Mouse (Mus musculus) midbrain, postnatal 0 days (tissue): ENCODE data around the gene Sap25. TPM values are rescaled to one million over a fixed set of nuclear protein-coding genes. Genes with fewer than 3 reads are reported as not detected.

Experiments
- ATAC-seq: fragments of 200-750 bp; cut with Nextera tagmentation; 2 replicates; pipeline ENCODE4 v1.8.0; 2017; ENCODE audit warnings: moderate number of reproducible peaks, mild to moderate bottlenecking, moderate TSS enrichment, moderate library complexity; ENCODE audit not compliant: low FRiP score
- DNase-seq: peaks from one replicate; pipeline ENCODE4 v3.0.0-alpha.2; 2015; ENCODE audit warnings: low spot score
- H3K27ac ChIP-seq: fragments of 300-500 bp; sonication (generic); 2 replicates; pipeline ENCODE4 v1.5.1; 2014; ENCODE audit warnings: low read depth, mild to moderate bottlenecking, low read length, mixed read lengths
- H3K27me3 ChIP-seq: fragments of 300-500 bp; sonication (generic); 2 replicates; pipeline ENCODE4 v1.6.1; 2014; ENCODE audit warnings: low read length, control low read depth, mixed read lengths; ENCODE audit not compliant: insufficient read depth
- H3K36me3 ChIP-seq: fragments of 300-500 bp; sonication (generic); 2 replicates; pipeline ENCODE4 v1.6.1; 2014; ENCODE audit warnings: low read length, control low read depth, mixed read lengths; ENCODE audit not compliant: insufficient read depth
- H3K4me1 ChIP-seq: fragments of 300-500 bp; sonication (generic); 2 replicates; pipeline ENCODE4 v1.6.1; 2014; ENCODE audit warnings: mild to moderate bottlenecking, control low read depth, antibody characterized with exemption, low read length, mixed read lengths; ENCODE audit not compliant: insufficient read depth
- H3K4me2 ChIP-seq: fragments of 300-500 bp; sonication (generic); 2 replicates; pipeline ENCODE4 v1.6.1; 2014; ENCODE audit warnings: low read depth, mild to moderate bottlenecking, low read length, mixed read lengths; ENCODE audit not compliant: poor library complexity, severe bottlenecking
- H3K4me3 ChIP-seq: fragments of 300-500 bp; sonication (generic); 2 replicates; pipeline ENCODE4 v1.5.1; 2014; ENCODE audit warnings: low read depth, mild to moderate bottlenecking, low read length, moderate library complexity
- H3K9ac ChIP-seq: fragments of 300-500 bp; sonication (generic); replicated peaks from 2 replicates; pipeline ENCODE4 v1.6.1; 2014; ENCODE audit warnings: mild to moderate bottlenecking, low read length, moderate library complexity, mixed read lengths; ENCODE audit not compliant: poor library complexity, severe bottlenecking
- H3K9me3 ChIP-seq: fragments of 300-500 bp; sonication (generic); 2 replicates; pipeline ENCODE4 v1.6.1; 2016; ENCODE audit warnings: low read length, control low read depth
- CTCF ChIP-seq: IDR thresholded peaks from 2 replicates; pipeline ENCODE4 v1.5.1; 2016; ENCODE audit warnings: antibody characterized with exemption, mild to moderate bottlenecking
- WGBS: fragments of 180-500 bp; shearing (Covaris S2); extraction: QIAGEN DNeasy Blood & Tissue Kit; methylation state at CpG from one replicate; pipeline ENCODE4 v1.1.7; 2014; 5-methylcytosine and 5-hydroxymethylcytosine counted together
- polyA plus RNA-seq: library from polyadenylated mRNA; unstranded; fragments of >200 nt; fragmentation: Nextera tagmentation; extraction: Ambion mirVana; gene quantifications from 2 replicates; pipeline ENCODE4 v1.2.1, GENCODE M21; 2015
- total RNA-seq: library from RNA; depleted of rRNA; stranded (reverse); fragments of >200 nt; gene quantifications from 2 replicates; pipeline ENCODE4 v1.2.3, GENCODE M21; 2014

Gene Sap25
- total and polyA plus RNA-seq, 2 experiments from 2014 or later, result 3.2 to 3.3 TPM

- H3K9ac ChIP-seq, result 0 out of 2 replicates have a peak overlapping the region, but pooled peaks have one; percentile 29
- peak overlapping the region; percentile 30 for H3K4me2 ChIP-seq
- peak overlapping the region; percentile 15; the same call in 1 of the 2 replicates for H3K4me3 ChIP-seq
- H3K9me3 ChIP-seq, result no peaks in the 10 kb centered on the region
- H3K4me1 ChIP-seq, result no peaks in the 10 kb centered on the region; the same call in 1 of the 2 replicates
- ATAC-seq (no peak), DNase-seq (no peak)
- no peak for TF ChIP-seq CTCF
- H3K27me3 ChIP-seq, result peaks cover 8% of the 10 kb centered on the region
- no peak overlapping the region for H3K27ac ChIP-seq
- WGBS, result 24% methylated on average over 21 of the region's 23 CpGs
- H3K36me3 ChIP-seq, result no peaks in the 10 kb centered on the region
Measured at GRCm38 (mm10) chr5:137608654-137609190, 32.4 kb upstream of the Sap25 start.

GRCm38 (mm10) chr5:137609292-137609691 lies 31.8 kb upstream of the Sap25 start:
- H3K36me3 ChIP-seq, result no peaks in the 10 kb centered on the region
- H3K9me3 ChIP-seq, result no peaks in the 10 kb centered on the region
- no peak overlapping the region for H3K27ac ChIP-seq
- no peak overlapping the region for H3K9ac ChIP-seq
- H3K27me3 ChIP-seq, result peaks cover 8% of the 10 kb centered on the region
- TF ChIP-seq CTCF, result no peak
- H3K4me3 ChIP-seq, result no peak overlapping the region
- 73% methylated on average over 3 of the region's 3 CpGs for WGBS
- ATAC-seq (no peak), DNase-seq (no peak)
- no peak overlapping the region for H3K4me2 ChIP-seq
- no peaks in the 10 kb centered on the region; the same call in 1 of the 2 replicates for H3K4me1 ChIP-seq

GRCm38 (mm10) chr5:137610056-137610455 lies 31.1 kb upstream of the Sap25 start:
- Histone ChIP-seq H3K9ac (no peak overlapping the region), H3K4me2 (no peak overlapping the region), H3K36me3 (no peaks in the 10 kb centered on the region), H3K9me3 (no peaks in the 10 kb centered on the region), H3K4me1 (no peaks in the 10 kb centered on the region; the same call in 1 of the 2 replicates), H3K4me3 (no peak overlapping the region), H3K27me3 (peaks cover 8% of the 10 kb centered on the region), H3K27ac (no peak overlapping the region)
- ATAC-seq (no peak), DNase-seq (no peak)
- WGBS, result 82% methylated on average over 4 of the region's 4 CpGs
- TF ChIP-seq CTCF, result no peak

GRCm38 (mm10) chr5:137610548-137611244 lies 30.4 kb upstream of the Sap25 start:
- Histone ChIP-seq H3K9me3 (no peaks in the 10 kb centered on the region), H3K4me1 (no peaks in the 10 kb centered on the region; the same call in 1 of the 2 replicates), H3K4me3 (no peak overlapping the region), H3K4me2 (no peak overlapping the region), H3K9ac (no peak overlapping the region), H3K27ac (0 out of 2 replicates have a peak overlapping the region, but pooled peaks have one; percentile 19), H3K36me3 (no peaks in the 10 kb centered on the region), H3K27me3 (peaks cover 8% of the 10 kb centered on the region)
- ATAC-seq (no peak), DNase-seq (no peak)
- 21% methylated on average over 12 of the region's 12 CpGs for WGBS
- no peak for TF ChIP-seq CTCF

GRCm38 (mm10) chr5:137611245-137611602 lies 29.9 kb upstream of the Sap25 start:
- no peak overlapping the region for H3K4me2 ChIP-seq
- 0 out of 2 replicates have a peak overlapping the region, but pooled peaks have one; percentile 4 for H3K9ac ChIP-seq
- no peaks in the 10 kb centered on the region for H3K9me3 ChIP-seq
- TF ChIP-seq CTCF, result no peak
- WGBS, result 16% methylated on average over 6 of the region's 6 CpGs
- 0 out of 2 replicates have a peak overlapping the region, but pooled peaks have one; percentile 19 for H3K27ac ChIP-seq
- peaks cover 8% of the 10 kb centered on the region for H3K27me3 ChIP-seq
- ATAC-seq (no peak), DNase-seq (no peak)
- H3K36me3 ChIP-seq, result no peaks in the 10 kb centered on the region
- H3K4me3 ChIP-seq, result no peak overlapping the region
- no peaks in the 10 kb centered on the region; the same call in 1 of the 2 replicates for H3K4me1 ChIP-seq

GRCm38 (mm10) chr5:137613076-137613475 lies 28.1 kb upstream of the Sap25 start:
- H3K4me1 ChIP-seq, result no peaks in the 10 kb centered on the region; the same call in 1 of the 2 replicates
- no peak overlapping the region for H3K9ac ChIP-seq
- DNase-seq (no peak), ATAC-seq (no peak)
- H3K27me3 ChIP-seq, result peaks cover 4% of the 10 kb centered on the region
- no peak overlapping the region for H3K4me3 ChIP-seq
- H3K4me2 ChIP-seq, result no peak overlapping the region
- WGBS, result 73% methylated on average over 5 of the region's 5 CpGs
- H3K36me3 ChIP-seq, result no peaks in the 10 kb centered on the region
- no peak for TF ChIP-seq CTCF
- no peak overlapping the region for H3K27ac ChIP-seq
- no peaks in the 10 kb centered on the region for H3K9me3 ChIP-seq
